Mouse (Mus musculus) embryo, embryonic 10 days (tissue): ENCODE measurements around the gene Sipa1l3.

ENCODE experiments used
- DNase-seq: peaks from one replicate; pipeline ENCODE4 v3.0.0-alpha.2; 2015; ENCODE audit warnings: low spot score

Sipa1l3 gene

DNA sequence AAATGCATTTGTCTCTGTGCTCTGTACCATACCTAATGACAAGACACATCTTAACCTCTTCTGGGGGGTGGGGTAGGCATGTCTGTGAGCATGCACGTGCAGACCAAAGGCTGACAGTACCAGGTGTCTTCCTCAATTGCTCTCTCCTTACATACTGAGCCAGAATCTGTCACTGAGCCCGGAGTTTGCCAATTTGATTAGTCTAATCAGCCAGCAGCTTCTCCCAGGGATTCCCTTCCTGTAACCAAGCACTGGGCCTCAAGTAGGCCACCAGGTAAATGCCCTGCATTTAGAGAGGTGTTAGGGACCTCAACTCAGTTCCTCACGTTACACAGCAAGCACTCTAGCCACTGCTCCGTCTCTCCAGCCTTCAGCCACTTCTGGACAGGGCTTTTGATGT lies 38.3 kb downstream of the Sipa1l3 start:
- DNase-seq, result no peak

DNA sequence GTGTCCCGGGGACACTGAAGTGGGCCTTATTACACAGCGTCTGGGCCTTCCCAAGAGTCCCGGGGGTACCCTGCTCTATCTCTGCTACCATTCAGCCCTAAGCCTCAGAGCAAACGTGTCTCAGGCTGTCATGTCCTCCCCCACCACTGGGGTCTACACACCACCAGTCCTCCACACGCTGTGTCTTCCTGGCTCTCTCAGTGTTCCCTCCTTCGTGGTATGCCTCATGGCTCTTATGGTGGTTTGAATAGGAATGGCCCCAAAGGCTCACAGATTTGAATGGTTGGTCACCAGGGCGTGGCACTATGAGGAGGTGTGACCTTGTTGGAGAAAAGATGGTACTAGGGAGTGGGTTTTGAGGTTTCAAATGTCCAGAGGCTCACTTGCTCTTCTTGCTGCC lies 43.4 kb downstream of the Sipa1l3 start:
- no peak for DNase-seq

DNA sequence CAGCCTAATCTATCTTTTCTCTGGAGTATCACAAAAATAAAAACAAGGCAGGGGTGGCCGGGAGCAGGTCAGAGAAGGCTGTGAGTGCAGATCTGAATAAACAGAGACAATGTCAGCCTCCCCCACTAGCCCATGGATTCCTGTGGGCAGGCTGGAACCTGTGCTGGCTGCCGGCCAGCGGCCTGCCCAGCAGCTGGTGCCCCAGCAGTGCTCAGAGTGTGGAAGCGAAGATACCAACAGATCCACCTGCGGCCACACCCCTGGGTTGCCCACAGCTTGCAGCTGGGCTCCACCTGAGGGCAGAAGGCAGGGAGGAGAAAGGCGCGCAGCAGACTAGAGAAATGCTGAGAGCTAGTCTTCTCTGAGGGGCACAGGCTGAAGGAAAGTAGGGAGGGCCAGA lies 47.1 kb downstream of the Sipa1l3 start:
- DNase-seq, result no peak

DNA sequence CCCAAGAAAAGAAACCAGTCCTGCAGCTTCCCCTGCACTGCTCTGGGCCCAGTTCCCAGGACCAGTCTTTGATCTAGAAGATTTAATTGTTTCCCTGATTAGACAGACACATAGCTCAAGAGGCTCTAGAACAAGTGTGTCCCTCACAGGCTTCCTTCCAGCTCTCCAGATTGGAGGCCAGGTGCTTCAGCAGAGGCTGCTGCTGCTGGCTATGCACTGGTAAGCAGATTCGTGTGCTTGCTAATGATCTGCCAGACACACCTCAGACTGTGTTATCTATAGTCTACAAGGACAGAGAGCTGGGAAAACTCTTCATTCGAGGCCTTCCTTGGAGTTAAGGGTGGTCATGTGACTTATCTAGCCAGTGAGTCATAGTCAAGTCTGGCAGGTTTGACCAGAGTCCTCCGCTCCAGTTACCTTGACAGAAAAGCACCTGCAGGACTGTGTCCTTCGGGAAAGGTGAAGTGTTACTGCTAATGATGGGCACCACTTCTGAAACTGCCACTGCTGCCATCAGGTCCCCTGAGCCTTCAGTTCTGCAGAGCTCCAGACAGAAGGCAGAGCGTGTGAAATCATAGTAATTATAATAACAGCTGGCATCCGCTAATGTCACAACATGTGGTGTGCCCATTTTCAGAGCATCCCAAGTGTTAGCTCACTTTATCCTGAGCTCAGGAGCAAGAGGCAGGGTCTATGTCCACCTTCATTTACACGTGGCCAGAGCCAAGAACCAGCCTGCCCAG lies 48.7 kb downstream of the Sipa1l3 start:
- DNase-seq, result no peak

DNA sequence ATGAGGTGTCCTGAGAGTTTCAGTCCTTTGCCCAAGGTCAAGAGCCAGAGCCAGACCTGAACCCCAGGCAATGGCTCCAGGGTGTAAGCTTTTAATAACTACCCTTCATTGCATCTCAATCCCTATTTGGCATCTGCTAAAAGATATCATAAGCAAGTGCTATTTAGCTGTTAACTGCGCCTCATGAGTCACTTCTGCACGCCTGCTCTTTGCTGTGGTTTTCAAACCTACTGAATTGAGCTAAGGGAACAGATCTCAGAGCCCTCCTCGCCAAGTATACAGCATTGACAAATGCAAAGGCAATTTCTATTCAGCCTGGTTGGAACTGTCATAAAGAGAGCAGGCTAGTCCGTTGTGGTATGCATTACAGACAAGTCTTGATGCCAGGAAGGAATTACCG lies 49.8 kb downstream of the Sipa1l3 start:
- no peak for DNase-seq

DNA sequence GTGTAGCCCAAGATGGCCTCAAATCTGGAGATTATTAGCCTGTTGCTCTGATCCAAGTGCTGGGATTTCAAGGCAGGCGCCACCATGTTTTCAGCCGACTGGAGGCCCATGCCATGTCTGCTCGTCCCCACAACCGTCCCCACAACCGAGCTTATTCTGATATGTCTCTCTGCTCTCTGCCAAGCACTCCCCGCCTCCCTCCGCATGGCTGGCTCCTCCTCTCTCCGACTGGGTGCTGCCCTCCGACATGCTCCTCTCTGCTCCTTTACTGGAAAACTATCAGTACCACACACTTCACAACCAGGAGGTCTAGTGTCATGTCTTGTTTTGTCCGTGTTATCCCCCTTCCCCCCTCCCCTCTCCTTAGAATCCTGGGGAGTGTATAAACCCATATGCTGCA lies 51.9 kb downstream of the Sipa1l3 start:
- DNase-seq, result no peak

DNA sequence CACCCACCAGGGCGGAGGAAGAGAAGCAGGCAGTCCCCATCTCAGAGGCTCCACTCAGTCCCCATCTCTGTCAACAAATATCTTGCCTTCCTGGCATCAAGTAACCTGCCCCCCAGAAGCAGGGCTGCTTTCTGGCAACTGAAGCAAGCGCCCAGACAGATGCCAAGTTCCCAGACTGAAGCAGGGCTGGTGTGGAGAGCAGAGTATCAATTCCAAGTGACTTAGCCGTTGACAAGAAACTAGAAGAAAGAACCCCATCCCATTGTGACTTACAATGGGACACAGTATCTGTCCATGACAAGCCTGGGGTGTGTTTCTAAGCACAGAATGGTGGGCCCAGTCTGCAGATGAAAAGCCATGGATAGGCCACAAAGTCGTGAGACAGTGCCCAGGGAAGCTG lies 52.7 kb downstream of the Sipa1l3 start:
- DNase-seq, result no peak

DNA sequence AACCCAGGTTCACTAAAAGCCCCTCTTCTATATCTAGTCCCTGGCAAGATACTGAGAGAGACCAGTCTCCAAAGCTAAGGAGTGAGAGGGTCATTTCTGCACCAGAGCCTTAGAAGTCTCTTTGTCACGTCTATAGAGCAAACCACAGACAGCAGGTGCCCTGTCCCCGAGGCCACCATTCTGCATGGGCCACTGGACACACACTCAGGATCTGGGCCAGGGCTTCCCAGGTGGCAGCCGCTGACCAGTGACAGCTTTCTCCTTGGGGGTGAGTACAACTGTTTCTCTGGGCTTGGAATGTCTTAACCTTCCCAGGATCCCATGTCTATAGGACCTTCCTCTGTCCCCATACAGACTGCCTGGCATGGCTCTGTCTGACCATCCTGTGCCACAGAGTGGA lies 55.6 kb downstream of the Sipa1l3 start:
- no peak for DNase-seq

DNA sequence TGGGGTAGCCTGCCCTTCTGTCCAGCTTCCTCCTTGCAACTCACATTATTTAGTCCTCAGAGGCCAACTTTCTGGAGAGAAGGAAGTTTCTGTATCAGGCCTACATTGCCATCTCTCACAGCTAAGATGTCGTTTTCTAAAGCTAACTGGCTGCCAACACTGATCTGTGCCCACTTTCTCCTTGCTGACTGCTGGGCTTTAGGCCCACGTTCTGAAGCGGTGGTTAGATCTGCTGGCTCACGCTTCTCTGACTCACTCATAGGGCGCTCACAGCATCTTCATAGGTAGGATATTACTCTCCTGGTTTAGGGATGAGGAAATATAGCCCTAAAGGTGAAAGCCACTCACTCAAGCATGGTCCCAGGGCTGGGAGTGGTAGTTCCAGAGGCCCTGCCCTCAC lies 56.3 kb downstream of the Sipa1l3 start:
- DNase-seq, result no peak

DNA sequence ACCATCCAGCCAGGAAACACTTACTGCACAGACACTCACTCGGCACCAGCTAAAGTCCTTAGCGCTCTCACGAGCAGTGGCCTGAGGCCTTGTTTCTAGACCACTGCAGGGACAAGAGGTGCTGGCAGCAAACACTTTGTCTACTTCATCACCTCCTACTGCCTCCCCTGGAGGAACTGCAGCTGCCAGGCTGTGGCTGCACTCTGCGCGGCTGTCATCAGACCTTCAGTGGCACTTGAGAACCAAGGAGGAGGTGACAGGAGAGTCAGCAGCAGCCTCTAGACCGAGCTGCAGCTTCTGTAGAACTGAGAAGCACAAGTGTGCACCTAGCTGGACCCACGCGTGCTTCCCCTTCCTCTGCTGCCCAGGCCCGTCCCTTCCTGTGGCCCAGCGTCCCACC lies 56.9 kb downstream of the Sipa1l3 start:
- DNase-seq, result peak; percentile 18

DNA sequence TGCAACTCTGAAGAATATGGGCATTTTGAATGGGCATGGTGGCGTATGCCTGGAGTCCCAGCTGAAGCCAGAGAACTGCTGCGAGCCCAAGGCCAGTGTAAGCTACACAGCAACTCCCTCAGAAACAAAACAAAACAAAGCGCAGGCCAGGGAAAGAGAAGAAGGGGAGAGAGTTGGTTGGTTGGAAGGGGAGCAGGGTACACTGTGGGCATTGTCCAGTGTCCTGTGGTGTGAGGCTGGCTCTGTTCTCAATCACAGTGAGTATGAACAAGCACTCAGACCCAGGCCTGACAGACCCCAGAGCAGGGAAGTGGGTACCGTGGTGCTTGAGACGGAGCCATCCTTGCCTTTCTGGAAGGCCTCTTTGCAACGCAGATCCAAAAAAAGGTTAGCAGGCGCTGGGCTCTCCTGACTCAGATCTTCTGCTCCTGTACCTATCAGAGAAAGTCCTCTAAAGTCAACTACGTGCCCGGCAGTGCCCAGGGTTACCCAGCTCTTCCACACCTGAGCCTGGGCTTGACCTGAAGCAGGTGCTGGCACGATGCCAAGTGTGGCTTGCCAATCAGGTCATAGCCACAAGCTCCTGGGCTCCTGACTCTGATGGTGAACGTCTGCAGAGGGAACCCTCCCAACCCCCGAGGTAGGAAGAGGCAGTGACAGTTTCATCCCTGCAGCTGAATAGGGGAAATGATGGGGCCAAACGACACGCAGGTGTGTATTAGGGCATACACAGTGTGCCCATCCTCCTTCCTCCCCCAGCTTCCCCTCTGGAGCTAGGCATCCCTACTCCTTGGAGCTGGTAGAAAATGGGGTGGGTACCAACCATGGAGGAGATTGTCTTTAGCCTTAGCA lies 59.3 kb downstream of the Sipa1l3 start:
- no peak for DNase-seq

DNA sequence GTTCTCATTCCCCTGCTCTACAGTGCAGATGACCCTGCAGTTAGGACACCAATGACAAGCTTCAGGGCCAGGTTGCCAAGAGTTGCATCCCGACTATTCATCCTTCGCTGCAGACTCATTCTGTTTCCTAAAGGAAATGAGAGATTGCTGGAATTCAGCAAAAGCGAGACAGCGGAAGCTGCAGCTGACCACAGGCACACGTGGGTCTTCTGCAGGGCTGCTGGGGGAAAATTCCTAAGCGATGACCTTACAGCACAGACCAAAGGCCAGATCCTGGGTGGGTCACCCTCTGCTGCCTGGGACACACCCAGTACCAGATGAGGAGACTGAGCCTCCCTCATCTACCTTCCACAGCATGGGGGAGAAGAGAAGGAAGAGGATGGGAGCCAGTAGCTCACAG lies 60.7 kb downstream of the Sipa1l3 start:
- no peak for DNase-seq

DNA sequence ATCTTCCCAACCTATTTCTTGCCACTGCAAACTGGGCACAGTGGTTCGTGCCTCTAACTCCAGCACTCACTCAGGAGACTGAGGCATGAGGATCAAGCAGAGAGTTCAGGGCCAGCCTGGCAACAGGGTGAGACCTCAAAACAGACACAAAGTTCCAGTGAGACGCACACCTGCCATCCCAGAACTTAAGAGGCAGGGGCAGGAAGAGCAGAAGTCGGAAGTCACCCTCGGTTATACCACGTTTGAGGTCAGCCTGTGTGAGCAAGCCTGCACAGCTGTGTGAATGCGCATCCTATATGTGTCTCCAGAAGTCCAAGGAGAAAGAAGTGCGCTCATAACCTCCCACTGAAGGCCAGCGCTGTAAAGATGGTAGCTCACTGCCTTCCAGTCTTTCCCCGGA lies 61.7 kb downstream of the Sipa1l3 start:
- DNase-seq, result no peak

DNA sequence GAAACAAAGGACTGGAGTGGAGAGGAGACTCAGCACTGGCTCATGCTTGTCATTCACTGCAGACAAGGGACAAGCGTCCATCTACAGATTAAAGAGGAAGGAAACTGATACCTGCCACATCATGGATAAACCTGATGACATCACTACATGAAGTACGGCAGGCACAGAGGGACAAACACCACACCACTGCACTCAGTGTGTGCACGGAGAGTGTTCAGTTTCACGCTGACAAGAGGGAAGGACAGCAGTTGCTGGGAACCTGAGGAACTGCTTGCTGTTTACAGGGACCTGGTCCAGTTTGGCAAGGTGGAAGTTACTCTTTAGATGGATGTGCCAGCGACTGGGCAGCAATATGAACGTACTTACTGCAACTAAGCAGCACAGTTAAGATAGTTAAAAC lies 62.9 kb downstream of the Sipa1l3 start:
- no peak for DNase-seq

DNA sequence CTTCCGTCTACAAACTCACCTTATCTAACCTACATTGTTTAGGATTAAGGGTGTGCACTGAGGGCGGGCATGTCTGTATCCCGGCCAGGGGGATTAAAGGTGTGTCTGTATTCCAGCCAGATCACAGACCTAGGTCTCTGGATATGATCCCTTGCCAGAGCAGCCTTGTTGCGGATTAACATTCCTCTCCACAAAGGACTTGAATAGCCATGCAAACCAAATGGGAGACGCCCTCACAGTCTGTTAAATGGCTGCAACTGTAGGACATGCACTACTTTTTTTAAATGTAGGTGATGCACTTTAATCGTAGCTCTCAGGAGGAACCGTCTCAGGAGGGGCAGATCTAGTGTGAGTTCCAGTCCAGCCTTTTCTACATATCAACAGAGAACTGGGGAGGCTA lies 63.5 kb downstream of the Sipa1l3 start:
- no peak for DNase-seq

DNA sequence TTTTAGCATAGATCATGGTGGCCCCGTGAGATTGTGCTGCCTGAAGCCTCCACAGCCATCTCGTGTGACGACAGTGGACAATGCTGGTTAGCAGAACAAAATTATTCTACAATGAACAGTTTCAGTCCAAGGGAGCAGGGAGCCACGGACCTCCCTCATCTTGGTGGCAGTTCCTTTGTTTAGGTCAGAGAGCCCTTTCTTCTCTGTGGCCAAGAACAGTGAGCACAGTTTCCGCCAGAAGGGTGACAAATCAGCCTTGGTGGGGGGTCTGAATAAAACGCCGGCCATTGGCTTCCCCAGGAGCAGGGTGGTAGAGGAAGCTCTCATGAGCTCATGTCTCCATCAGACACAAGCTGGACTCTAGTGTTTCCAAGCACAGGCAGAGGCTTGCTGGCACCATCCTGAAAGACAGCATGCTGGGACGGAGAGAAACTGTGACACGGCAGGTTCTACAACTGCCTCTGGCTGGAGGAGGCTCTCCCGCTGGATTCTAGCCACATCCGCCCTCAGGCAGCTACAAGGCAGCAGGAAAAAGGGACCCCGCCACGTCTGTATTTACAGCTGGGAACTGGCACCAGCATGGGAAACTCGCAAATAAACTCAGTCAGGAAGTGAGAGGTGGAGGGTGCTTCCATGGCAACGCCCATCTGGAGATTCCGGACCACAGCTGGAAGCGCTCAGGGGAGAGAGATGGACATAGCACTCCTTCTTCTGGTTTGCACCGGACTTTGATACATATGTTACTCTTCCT lies 65.3 kb downstream of the Sipa1l3 start:
- DNase-seq, result peak; percentile 79

DNA sequence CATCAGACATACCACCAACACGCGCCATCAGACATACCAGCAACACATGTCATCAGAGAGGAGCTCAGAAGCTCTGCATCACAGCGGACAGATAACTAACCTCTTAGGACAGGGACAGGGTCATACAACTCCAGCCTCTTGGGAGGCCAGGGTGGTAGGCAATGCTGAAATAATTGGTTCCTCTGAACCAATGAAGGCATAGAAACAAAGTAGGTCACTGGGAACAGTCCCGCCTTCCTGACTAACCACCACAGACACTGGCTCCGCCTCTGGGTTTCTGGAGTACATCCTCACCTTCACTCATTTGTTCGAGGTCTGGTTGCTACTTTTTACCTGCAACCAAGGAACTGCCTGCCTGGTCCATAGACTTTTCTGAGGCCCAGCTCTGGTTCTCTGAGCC lies 66.1 kb downstream of the Sipa1l3 start:
- DNase-seq, result peak; percentile 34

DNA sequence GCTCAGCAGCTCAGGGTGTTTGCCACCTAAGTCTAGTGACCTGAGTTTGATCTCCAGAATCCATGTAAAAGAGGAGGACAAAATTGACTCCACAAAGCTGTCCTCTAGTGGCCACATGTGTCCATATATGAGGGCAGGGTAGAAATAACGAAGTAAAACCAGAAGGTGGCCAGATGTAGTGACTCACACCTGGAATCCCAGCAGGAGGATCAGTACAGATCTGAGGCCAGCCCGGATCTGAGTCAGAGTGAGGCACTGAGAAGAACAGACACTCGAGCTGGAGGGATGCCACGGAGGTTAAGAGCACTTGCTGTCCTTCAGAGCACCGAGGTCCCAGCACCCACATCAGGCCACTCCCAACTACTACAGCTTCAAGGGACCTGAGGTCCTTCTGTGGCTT lies 68.3 kb downstream of the Sipa1l3 start:
- no peak for DNase-seq

DNA sequence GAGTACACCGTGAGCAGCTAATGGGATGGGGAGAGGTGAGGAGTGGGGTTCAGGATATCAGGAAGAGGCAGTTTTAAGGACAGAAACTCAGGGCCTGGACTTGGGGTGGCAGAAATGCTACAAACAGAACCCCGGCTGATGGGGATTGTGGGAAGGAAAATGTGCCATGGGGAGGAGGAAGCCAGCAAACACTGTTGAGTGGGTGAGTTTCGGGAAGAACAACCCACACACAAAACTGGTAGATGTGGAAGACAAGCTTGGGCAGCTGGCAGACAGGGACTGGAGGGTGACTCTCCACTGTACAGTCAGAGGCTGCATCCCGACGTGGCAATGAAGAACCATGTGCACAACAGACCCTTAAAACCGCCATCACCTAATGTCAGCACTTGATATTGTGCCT lies 69.6 kb downstream of the Sipa1l3 start:
- no peak for DNase-seq

DNA sequence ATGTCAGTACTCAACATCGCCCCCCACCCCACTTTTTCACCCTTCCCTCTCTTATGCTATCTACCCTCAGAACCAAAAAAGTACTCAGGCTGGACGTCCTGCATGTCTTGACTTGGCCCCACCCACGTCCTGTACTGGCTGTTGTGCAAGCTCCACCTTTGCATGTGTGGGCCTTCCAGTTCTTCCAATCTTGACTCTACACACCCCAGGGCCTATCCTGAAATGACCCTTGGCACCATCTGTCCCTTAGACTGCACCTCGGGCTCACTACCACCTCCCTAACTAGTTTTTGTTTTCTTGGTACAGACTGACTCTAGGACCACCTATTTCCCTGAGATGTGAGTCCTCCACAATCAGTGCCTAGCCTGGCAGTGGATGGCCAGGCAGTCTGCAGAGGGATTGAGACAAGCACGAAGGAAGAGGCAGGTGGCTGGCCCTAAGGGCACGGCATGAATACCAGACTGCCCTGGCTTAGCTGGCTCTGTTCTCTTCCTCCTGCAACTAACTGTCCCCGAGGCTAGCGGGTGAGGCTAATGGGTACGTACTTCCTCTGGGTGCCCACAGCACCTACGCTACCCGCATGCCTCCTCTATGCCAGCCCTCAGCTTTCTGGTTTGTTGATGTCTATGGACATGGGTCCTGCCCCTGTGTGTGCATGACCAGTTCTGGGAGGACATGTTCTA lies 71.2 kb downstream of the Sipa1l3 start:
- no peak for DNase-seq

DNA sequence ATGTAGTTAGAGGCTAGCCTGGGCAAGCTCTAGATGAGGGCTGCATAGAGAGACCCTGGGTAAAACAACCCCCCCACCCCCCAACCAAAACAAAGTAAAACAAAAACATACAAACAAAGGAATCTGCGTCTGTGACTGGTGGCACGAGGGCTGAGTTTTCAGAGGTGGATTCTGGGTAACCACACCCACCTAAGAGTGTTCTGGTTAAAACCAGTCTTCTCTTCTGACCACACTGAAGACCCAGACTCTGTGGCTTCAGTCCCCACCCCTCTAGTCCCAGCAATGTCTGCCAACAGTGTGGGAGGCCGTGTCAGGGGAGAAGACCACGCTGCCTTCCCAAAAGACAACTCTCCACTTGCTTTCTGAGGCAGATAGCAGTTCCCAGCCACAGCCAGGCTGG lies 72.3 kb downstream of the Sipa1l3 start:
- DNase-seq, result no peak

DNA sequence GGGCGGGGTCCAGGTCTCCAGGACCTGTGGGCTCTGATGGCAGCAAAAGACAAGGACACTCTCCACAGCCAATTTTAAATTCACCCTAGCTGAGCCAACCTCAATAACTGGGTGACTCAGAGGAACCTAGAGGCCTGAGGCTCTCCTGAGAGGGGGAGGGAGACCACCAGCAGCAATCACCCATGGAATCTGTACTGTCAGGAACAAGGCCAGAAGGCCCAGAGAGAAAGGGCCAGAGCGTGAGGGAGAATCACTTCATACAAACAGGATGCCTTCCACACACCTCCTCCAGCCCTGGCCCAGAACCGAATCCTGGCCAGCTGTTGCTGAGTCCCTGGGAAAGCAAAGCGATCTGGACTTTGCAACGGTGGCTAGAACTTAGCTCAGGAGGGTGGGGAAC lies 73.9 kb downstream of the Sipa1l3 start:
- DNase-seq, result no peak
